Mouse (Mus musculus): ENCODE results near the gene Etl4. TPM values are rescaled to one million over a fixed set of nuclear protein-coding genes. Genes with fewer than 3 reads are reported as not detected.

The Etl4 gene
- total and polyA plus RNA-seq, 3 experiments, result 29.8 to 40.3 (median 36.0) TPM

- intact Hi-C loops (cut with DNase I), result no loop called here
- no peak overlapping the region for H3K27ac ChIP-seq
- WGBS, result 92% methylated on average over 6 of the region's 6 CpGs
- no peaks in the 10 kb centered on the region for H3K27me3 ChIP-seq (ENCODE audit: control insufficient read depth, insufficient read depth, low read length)
- TF ChIP-seq EP300 (IDR thresholded peaks at IDR 0.05; ENCODE audit: insufficient read depth, low read depth, low read length), result no peak
- no peak overlapping the region for H3K9ac ChIP-seq (ENCODE audit: low read depth, low read length)
- H3K79me2 ChIP-seq (replicated peaks; ENCODE audit: control insufficient read depth, insufficient read depth, low read length), result no peaks in the 10 kb centered on the region
- H3K36me3 ChIP-seq (ENCODE audit: control insufficient read depth, insufficient read depth, low read length), result no peaks in the 10 kb centered on the region
- no peak overlapping the region for H3K4me3 ChIP-seq
- no peaks in the 10 kb centered on the region for H3K4me1 ChIP-seq (ENCODE audit: control insufficient read depth, insufficient read depth, low read length)
- DNase-seq, result no peak
These were observed 508.4 kb downstream of the Etl4 start for GRCm38 (mm10) chr2:20417998-20418397.

GRCm38 (mm10) chr2:20419975-20420374, 510.4 kb downstream of the Etl4 start:
- TF ChIP-seq POLR2A (IDR thresholded peaks at IDR 0.05; ENCODE audit: insufficient read depth, low read depth, low read length) (no peak), EP300 (IDR thresholded peaks at IDR 0.05; ENCODE audit: insufficient read depth, low read depth, low read length) (no peak), CTCF (IDR thresholded peaks at IDR 0.05) (no peak)
- WGBS, result 52% methylated on average over 6 of the region's 6 CpGs
- no peak overlapping the region for H3K27ac ChIP-seq
- no peaks in the 10 kb centered on the region for H3K27me3 ChIP-seq (ENCODE audit: control insufficient read depth, insufficient read depth, low read length)
- H3K36me3 ChIP-seq (ENCODE audit: control insufficient read depth, insufficient read depth, low read length), result no peaks in the 10 kb centered on the region
- no peak overlapping the region for H3K9ac ChIP-seq (ENCODE audit: low read depth, low read length)
- no peak overlapping the region for H3K4me3 ChIP-seq
- no peak for DNase-seq
- no peaks in the 10 kb centered on the region for H3K4me1 ChIP-seq (ENCODE audit: control insufficient read depth, insufficient read depth, low read length)
- no peaks in the 10 kb centered on the region for H3K79me2 ChIP-seq (replicated peaks; ENCODE audit: control insufficient read depth, insufficient read depth, low read length)
- intact Hi-C loops (cut with DNase I), result no loop called here

GRCm38 (mm10) chr2:20422275-20422674, 512.7 kb downstream of the Etl4 start:
- Histone ChIP-seq H3K27ac (no peak overlapping the region), H3K4me1 (ENCODE audit: control insufficient read depth, insufficient read depth, low read length) (no peaks in the 10 kb centered on the region), H3K4me3 (no peak overlapping the region), H3K9ac (ENCODE audit: low read depth, low read length) (no peak overlapping the region), H3K27me3 (ENCODE audit: control insufficient read depth, insufficient read depth, low read length) (no peaks in the 10 kb centered on the region), H3K36me3 (ENCODE audit: control insufficient read depth, insufficient read depth, low read length) (no peaks in the 10 kb centered on the region), H3K79me2 (replicated peaks; ENCODE audit: control insufficient read depth, insufficient read depth, low read length) (no peaks in the 10 kb centered on the region)
- intact Hi-C loops (cut with DNase I), result no loop called here
- 67% methylated on average over 4 of the region's 4 CpGs for WGBS
- TF ChIP-seq EP300 (IDR thresholded peaks at IDR 0.05; ENCODE audit: insufficient read depth, low read depth, low read length) (no peak), POLR2A (IDR thresholded peaks at IDR 0.05; ENCODE audit: insufficient read depth, low read depth, low read length) (no peak), CTCF (IDR thresholded peaks at IDR 0.05) (no peak)
- DNase-seq, result no peak

- no peaks in the 10 kb centered on the region for H3K4me1 ChIP-seq (ENCODE audit: control insufficient read depth, insufficient read depth, low read length)
- no peaks in the 10 kb centered on the region for H3K36me3 ChIP-seq (ENCODE audit: control insufficient read depth, insufficient read depth, low read length)
- no peak overlapping the region for H3K9ac ChIP-seq (ENCODE audit: low read depth, low read length)
- no peak overlapping the region for H3K4me3 ChIP-seq
- WGBS, result 63% methylated on average over 2 of the region's 2 CpGs
- no peaks in the 10 kb centered on the region for H3K79me2 ChIP-seq (replicated peaks; ENCODE audit: control insufficient read depth, insufficient read depth, low read length)
- intact Hi-C loops (cut with DNase I), result no loop called here
- no peak overlapping the region for H3K27ac ChIP-seq
- no peaks in the 10 kb centered on the region for H3K27me3 ChIP-seq (ENCODE audit: control insufficient read depth, insufficient read depth, low read length)
- no peak for TF ChIP-seq POLR2A (IDR thresholded peaks at IDR 0.05; ENCODE audit: insufficient read depth, low read depth, low read length)
- DNase-seq, result no peak
These were observed 524.1 kb downstream of the Etl4 start for GRCm38 (mm10) chr2:20433656-20434055.

- Histone ChIP-seq H3K4me1 (ENCODE audit: control insufficient read depth, insufficient read depth, low read length) (no peaks in the 10 kb centered on the region), H3K27ac (no peak overlapping the region), H3K9ac (ENCODE audit: low read depth, low read length) (no peak overlapping the region), H3K27me3 (ENCODE audit: control insufficient read depth, insufficient read depth, low read length) (no peaks in the 10 kb centered on the region), H3K36me3 (ENCODE audit: control insufficient read depth, insufficient read depth, low read length) (no peaks in the 10 kb centered on the region), H3K79me2 (replicated peaks; ENCODE audit: control insufficient read depth, insufficient read depth, low read length) (no peaks in the 10 kb centered on the region), H3K4me3 (no peak overlapping the region)
- DNase-seq, result no peak
- intact Hi-C loops (cut with DNase I), result no loop called here
- WGBS, result 93% methylated on average over 4 of the region's 4 CpGs
- TF ChIP-seq POLR2A (IDR thresholded peaks at IDR 0.05; ENCODE audit: insufficient read depth, low read depth, low read length), result no peak
- TF ChIP-seq CTCF (IDR thresholded peaks at IDR 0.05), result no peak
- no peak for TF ChIP-seq EP300 (IDR thresholded peaks at IDR 0.05; ENCODE audit: insufficient read depth, low read depth, low read length)
These were observed 526.0 kb downstream of the Etl4 start for GRCm38 (mm10) chr2:20435530-20435929.

- H3K4me1 ChIP-seq (ENCODE audit: control insufficient read depth, insufficient read depth, low read length), result peaks cover 12% of the 10 kb centered on the region
- H3K79me2 ChIP-seq (replicated peaks; ENCODE audit: control insufficient read depth, insufficient read depth, low read length), result no peaks in the 10 kb centered on the region
- intact Hi-C loops (cut with DNase I), result no loop called here
- DNase-seq, result no peak
- H3K4me3 ChIP-seq, result no peak overlapping the region
- H3K27ac ChIP-seq, result no peak overlapping the region
- peaks cover 3% of the 10 kb centered on the region; the same call in 1 of the 2 replicates for H3K36me3 ChIP-seq (ENCODE audit: control insufficient read depth, insufficient read depth, low read length)
- WGBS, result 93% methylated on average over 2 of the region's 2 CpGs
- no peak overlapping the region for H3K9ac ChIP-seq (ENCODE audit: low read depth, low read length)
- H3K27me3 ChIP-seq (ENCODE audit: control insufficient read depth, insufficient read depth, low read length), result no peaks in the 10 kb centered on the region
- no peak for TF ChIP-seq POLR2A (IDR thresholded peaks at IDR 0.05; ENCODE audit: insufficient read depth, low read depth, low read length)
- no peak for TF ChIP-seq EP300 (IDR thresholded peaks at IDR 0.05; ENCODE audit: insufficient read depth, low read depth, low read length)
- no peak for TF ChIP-seq CTCF (IDR thresholded peaks at IDR 0.05)
These were observed 533.2 kb downstream of the Etl4 start for GRCm38 (mm10) chr2:20442731-20443130.

All from heart, adult 2 months (tissue).